Mouse (Mus musculus) liver, embryonic 14.5 days (tissue): ENCODE data around the gene Atp13a4. TPM values are rescaled to one million over a fixed set of nuclear protein-coding genes. Genes with fewer than 3 reads are reported as not detected.

Experiments used
- ATAC-seq: fragments of 200-750 bp; cut with Nextera tagmentation; 2 replicates; pipeline ENCODE4 v1.8.0; 2017; ENCODE audit warnings: moderate number of reproducible peaks, mild to moderate bottlenecking, moderate library complexity; ENCODE audit not compliant: insufficient read depth
- DNase-seq, 3 experiments: peaks; one replicate each; pipeline ENCODE4 v3.0.0-alpha.2; 2012 to 2013; ENCODE audit warnings: low read depth in 3 of 3, low spot score in 3 of 3
- H3K27ac ChIP-seq: fragments of 300-500 bp; sonication (generic); 2 replicates; pipeline ENCODE4 v1.5.1; 2014; ENCODE audit warnings: moderate library complexity, mild to moderate bottlenecking, control low read depth, inconsistent platforms
- H3K27me3 ChIP-seq: fragments of 300-500 bp; sonication (generic); 2 replicates; pipeline ENCODE4 v1.6.1; 2014; ENCODE audit warnings: mild to moderate bottlenecking, low read length, moderate library complexity; ENCODE audit not compliant: control insufficient read depth, insufficient read depth
- H3K36me3 ChIP-seq: fragments of 300-500 bp; sonication (generic); replicated peaks from 2 replicates; pipeline ENCODE4 v1.6.1; 2014; ENCODE audit warnings: low read depth; ENCODE audit not compliant: control insufficient read depth, insufficient read depth
- H3K4me1 ChIP-seq, 2 experiments: fragments of 200-500 bp in 1 of 2; fragments of 300-500 bp in 1 of 2; sonication (generic) in 1 of 2; replicated peaks; 2 replicates each; pipeline ENCODE4 v1.6.1; 2012 to 2014; ENCODE audit warnings: antibody characterized with exemption in 1 of 2, inconsistent platforms in 1 of 2, low read length in 1 of 2; ENCODE audit not compliant: control insufficient read depth in 2 of 2, insufficient read depth in 2 of 2
- H3K4me2 ChIP-seq: fragments of 300-500 bp; sonication (generic); 2 replicates; pipeline ENCODE4 v1.6.1; 2014; ENCODE audit warnings: low read depth, mild to moderate bottlenecking, control low read depth, moderate library complexity
- H3K4me3 ChIP-seq, 2 experiments: fragments of 200-500 bp in 1 of 2; fragments of 300-500 bp in 1 of 2; sonication (generic) in 1 of 2; 2 replicates each; pipeline ENCODE4 v1.5.1; 2012 to 2014; ENCODE audit warnings: low read depth in 2 of 2, low read length in 2 of 2, mild to moderate bottlenecking in 2 of 2, control low read depth in 1 of 2, inconsistent platforms in 1 of 2, moderate library complexity in 1 of 2; ENCODE audit not compliant: insufficient read depth in 1 of 2
- H3K9ac ChIP-seq: fragments of 300-500 bp; sonication (generic); replicated peaks from 2 replicates; pipeline ENCODE4 v1.6.1; 2014; ENCODE audit warnings: mild to moderate bottlenecking, control low read depth, moderate library complexity
- H3K9me3 ChIP-seq: fragments of 300-500 bp; sonication (generic); 2 replicates; pipeline ENCODE4 v1.6.1; 2016; ENCODE audit warnings: low read length, mixed read lengths; ENCODE audit not compliant: control insufficient read depth
- CTCF ChIP-seq: IDR thresholded peaks from 2 replicates; pipeline ENCODE4 v1.5.1; 2016; ENCODE audit warnings: antibody characterized with exemption, low read depth, control low read depth
- EP300 ChIP-seq: IDR thresholded peaks from 2 replicates; pipeline ENCODE4 v1.6.1; 2016; ENCODE audit warnings: antibody characterized with exemption, low read depth
- WGBS: fragments of 180-500 bp; shearing (Covaris S2); extraction: QIAGEN DNeasy Blood & Tissue Kit; methylation state at CpG from one replicate; pipeline ENCODE4 v1.1.7; 2014; ENCODE audit not compliant: insufficient replicate concordance; 5-methylcytosine and 5-hydroxymethylcytosine counted together
- polyA plus RNA-seq, 2 experiments: library from polyadenylated mRNA; depleted of rRNA in 1 of 2; stranded (reverse) in 1 of 2; unstranded in 1 of 2; fragments of >200 nt; fragmentation: Nextera tagmentation in 1 of 2; extraction: Ambion mirVana in 1 of 2; gene quantifications; 2 replicates each; pipeline versions ENCODE4 v1.2.1 to v1.2.3; 2012 to 2014

Gene Atp13a4
- polyA plus RNA-seq, 2 experiments = not detected

DNA sequence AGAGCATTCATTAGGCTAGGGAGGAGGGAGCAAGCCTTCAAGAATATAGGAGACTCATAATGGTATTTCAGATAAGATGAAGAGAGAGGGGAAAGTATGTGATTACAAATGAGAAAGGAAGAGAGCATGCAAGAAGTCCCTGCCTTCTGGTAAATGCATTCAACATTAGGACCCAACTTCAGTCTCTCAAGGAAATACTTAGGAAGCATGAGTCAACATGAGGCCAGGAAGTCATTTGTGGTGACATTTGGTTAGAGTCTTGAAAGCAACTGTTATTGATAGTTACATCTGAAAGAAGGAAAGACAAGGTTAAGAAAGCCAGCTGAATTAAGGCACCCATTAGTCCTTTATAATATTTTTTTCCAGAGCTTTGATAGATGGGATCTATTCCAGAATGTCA, 4.8 kb downstream of the Atp13a4 start:
- Histone ChIP-seq H3K36me3 (no peaks in the 10 kb centered on the region), H3K9me3 (no peaks in the 10 kb centered on the region), H3K9ac (no peak overlapping the region), H3K4me1 (no peaks in the 10 kb centered on the region), H3K27ac (no peak overlapping the region), H3K27me3 (no peaks in the 10 kb centered on the region), H3K4me3 (no peak overlapping the region), H3K4me2 (no peak overlapping the region)
- ATAC-seq (no peak), DNase-seq (no peak)
- TF ChIP-seq CTCF (no peak), EP300 (no peak)

- H3K9ac ChIP-seq = no peak overlapping the region
- H3K27ac ChIP-seq = no peak overlapping the region
- no peaks in the 10 kb centered on the region for H3K27me3 ChIP-seq
- 69% methylated on average over 15 of the region's 15 CpGs for WGBS
- no peak for TF ChIP-seq CTCF
- no peak for TF ChIP-seq EP300
- no peaks in the 10 kb centered on the region for H3K4me1 ChIP-seq
- no peak overlapping the region for H3K4me2 ChIP-seq
- H3K9me3 ChIP-seq = no peaks in the 10 kb centered on the region
- no peak overlapping the region for H3K4me3 ChIP-seq
- no peaks in the 10 kb centered on the region for H3K36me3 ChIP-seq
- ATAC-seq (no peak), DNase-seq (no peak)
These were observed 8.1 kb downstream of the Atp13a4 start for GRCm38 (mm10) chr16:29536411-29537204.

- no peaks in the 10 kb centered on the region for H3K36me3 ChIP-seq
- H3K9ac ChIP-seq = no peak overlapping the region
- no peak for TF ChIP-seq EP300
- TF ChIP-seq CTCF = no peak
- ATAC-seq (no peak), DNase-seq (no peak)
- 64% methylated on average over 4 of the region's 4 CpGs for WGBS
- no peaks in the 10 kb centered on the region for H3K4me1 ChIP-seq
- no peak overlapping the region for H3K27ac ChIP-seq
- H3K4me2 ChIP-seq = no peak overlapping the region
- no peak overlapping the region for H3K4me3 ChIP-seq
- H3K27me3 ChIP-seq = no peaks in the 10 kb centered on the region
- no peaks in the 10 kb centered on the region for H3K9me3 ChIP-seq
These were observed 8.8 kb downstream of the Atp13a4 start for GRCm38 (mm10) chr16:29535866-29536265.

DNA sequence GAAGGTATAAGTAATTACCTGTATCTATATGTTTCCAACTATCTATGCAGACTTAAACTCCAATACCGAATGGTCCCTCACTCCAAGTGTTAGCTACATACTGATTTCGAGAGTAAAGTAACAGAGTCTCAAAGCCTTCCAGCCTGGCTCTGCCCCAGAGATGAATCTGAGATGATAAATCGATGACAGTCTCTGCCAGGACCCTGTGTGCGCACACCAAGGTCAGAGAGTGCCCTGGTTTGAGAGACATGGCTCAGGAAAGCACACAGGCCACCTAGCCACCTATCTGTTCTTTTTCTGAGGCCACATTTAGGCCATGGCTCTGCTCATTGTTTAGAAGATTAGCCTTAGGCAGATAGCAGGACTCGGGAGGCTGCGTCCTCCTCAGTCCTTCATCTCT, 11.0 kb downstream of the Atp13a4 start:
- H3K4me1 ChIP-seq = no peaks in the 10 kb centered on the region
- no peak overlapping the region for H3K4me2 ChIP-seq
- H3K9me3 ChIP-seq = no peaks in the 10 kb centered on the region
- no peak overlapping the region for H3K9ac ChIP-seq
- no peak overlapping the region for H3K27ac ChIP-seq
- WGBS = 40% methylated on average over 6 of the region's 6 CpGs
- H3K36me3 ChIP-seq = no peaks in the 10 kb centered on the region
- ATAC-seq (no peak), DNase-seq (no peak)
- TF ChIP-seq CTCF (no peak), EP300 (no peak)
- H3K27me3 ChIP-seq = no peaks in the 10 kb centered on the region
- H3K4me3 ChIP-seq = no peak overlapping the region

- Histone ChIP-seq H3K9me3 (no peaks in the 10 kb centered on the region), H3K27ac (no peak overlapping the region), H3K4me2 (no peak overlapping the region), H3K27me3 (no peaks in the 10 kb centered on the region), H3K4me3 (no peak overlapping the region), H3K4me1 (no peaks in the 10 kb centered on the region), H3K36me3 (no peaks in the 10 kb centered on the region), H3K9ac (no peak overlapping the region)
- WGBS = 71% methylated on average over 6 of the region's 6 CpGs
- no peak for TF ChIP-seq EP300
- TF ChIP-seq CTCF = no peak
- DNase-seq (no peak), ATAC-seq (no peak)
These were observed 17.6 kb downstream of the Atp13a4 start for GRCm38 (mm10) chr16:29527085-29527484.
